Mouse (Mus musculus) G1E (cell line): ENCODE data around the gene Scaf8.

Experiments used
- CTCF ChIP-seq: IDR thresholded peaks from 2 replicates; pipeline ENCODE4 v1.5.1; 2012; ENCODE audit warnings: low read depth, low read length, inconsistent platforms, mixed read lengths
- POLR2AphosphoS5 ChIP-seq: IDR thresholded peaks from 2 replicates; pipeline ENCODE4 v1.6.1; 2012; ENCODE audit warnings: low read depth, low read length, inconsistent platforms; ENCODE audit not compliant: insufficient replicate concordance
- TAL1 ChIP-seq: conservative IDR thresholded peaks from 2 replicates; pipeline ENCODE4 v1.6.1; 2012; ENCODE audit warnings: low read depth, low read length, inconsistent platforms, mixed read lengths

- no peak for TF ChIP-seq CTCF
- TF ChIP-seq TAL1: no peak
- no peak for TF ChIP-seq POLR2AphosphoS5
Measured at GRCm38 (mm10) chr17:3223721-3224120, 108.9 kb downstream of the Scaf8 start.
